Mouse (Mus musculus): ENCODE results near the gene Myo1e. TPM values are rescaled to one million over a fixed set of nuclear protein-coding genes. Genes with fewer than 3 reads are reported as not detected.

The Myo1e gene
- 91.5 TPM for polyA plus RNA-seq (2017; shearing (Covaris generic))

GRCm38 (mm10) chr9:70207151-70207831 is at the start of gene Myo1e:
Myo1e (plus strand) TSS chr9:70207350.

GRCm38 (mm10) chr9:70421257-70422056 is 214.3 kb downstream of the Myo1e start, which contains the start of gene Ccnb2:
Ccnb2 (minus strand) TSS chr9:70421547.

Other genes with a start within 250 kb of the Myo1e start
- 134 TPM for gene Bnip2, start 217.9 kb upstream of the Myo1e start, polyA plus RNA-seq (2017; shearing (Covaris generic))
- 147 TPM for gene Gtf2a2, start 194.8 kb upstream of the Myo1e start, polyA plus RNA-seq (2017; shearing (Covaris generic))
- gene Gcnt3, start 169.3 kb upstream of the Myo1e start, polyA plus RNA-seq (2017; shearing (Covaris generic)), result not detected
- 0.53 TPM for gene Fam81a, start 64.8 kb upstream of the Myo1e start, polyA plus RNA-seq (2017; shearing (Covaris generic))
- 23.3 TPM for gene Ccnb2, start 214.2 kb downstream of the Myo1e start, polyA plus RNA-seq (2017; shearing (Covaris generic))

Data from activated CD4-positive, CD25-positive, alpha-beta regulatory T cell, adult 9 weeks (primary cell).